Mouse (Mus musculus) kidney, adult 2 months (tissue): ENCODE results near the gene Axin1.

ENCODE experiments used
- CTCF ChIP-seq: fragments of 200-500 bp; conservative IDR thresholded peaks from 2 replicates; pipeline ENCODE4 v1.5.1; 2011; ENCODE audit warnings: low read depth, mild to moderate bottlenecking, control low read depth, low read length, moderate library complexity, mixed read lengths; ENCODE audit not compliant: insufficient read depth, insufficient read length
- POLR2A ChIP-seq: fragments of 200-500 bp; IDR thresholded peaks from one replicate; pipeline ENCODE4 v1.6.1; 2011; ENCODE audit warnings: low read depth, low read length, control low read depth

GRCm38 (mm10) chr17:26105619-26106018 is 32.9 kb upstream of the Axin1 start:
- TF ChIP-seq CTCF, result no peak
- no peak for TF ChIP-seq POLR2A
